Mouse (Mus musculus) testis, adult 2 months (tissue): ENCODE data around the gene Rps27a.

Experiments used
- CTCF ChIP-seq: fragments of 200-500 bp; IDR thresholded peaks from 2 replicates; pipeline ENCODE4 v1.5.1; 2012; ENCODE audit warnings: low read depth, mild to moderate bottlenecking, inconsistent platforms, low read length, moderate library complexity; ENCODE audit not compliant: control insufficient read depth, insufficient read depth, insufficient replicate concordance
- POLR2A ChIP-seq: fragments of 200-500 bp; IDR thresholded peaks from 2 replicates; pipeline ENCODE4 v1.6.1; 2012; ENCODE audit warnings: low read depth, mild to moderate bottlenecking, inconsistent platforms, low read length, moderate library complexity; ENCODE audit not compliant: control insufficient read depth

- no peak for TF ChIP-seq CTCF
- TF ChIP-seq POLR2A, result no peak
These were observed 38.5 kb downstream of the Rps27a start for GRCm38 (mm10) chr11:29509421-29509820.
